Mouse (Mus musculus) adrenal gland, postnatal 4 days (tissue): ENCODE data around the gene Cryab. TPM values are rescaled to one million over a fixed set of nuclear protein-coding genes. Genes with fewer than 3 reads are reported as not detected.

Experiments
- DNase-seq, 2 experiments: peaks; one replicate each; pipeline ENCODE4 v3.0.0; 2021 to 2022; ENCODE audit warnings: low spot score in 2 of 2, mixed read lengths in 2 of 2
- long read RNA-seq, 2 experiments: library from polyadenylated mRNA; stranded (forward); transcript quantifications; one replicate each; pipeline ENCODE4 v2.0.0; 2021
- total RNA-seq, 2 experiments: library from RNA; stranded (reverse); gene quantifications; 2 replicates each; pipeline ENCODE4 v1.2.3; 2021

The Cryab gene
- 10 to 100 TPM; 47.8 to 84.1 TPM for total RNA-seq
- long read RNA-seq, experiment 1, transcript Cryab-201 (3 exons, 946 nt) = major isoform, 40 of 45 reads
- long read RNA-seq, experiment 1, partial matches to known transcripts = 0 of 45 reads
- long read RNA-seq, experiment 1, other reads (novel, unspliced or antisense) = 1 of 45 reads
- long read RNA-seq, experiment 2, transcript Cryab-201 (3 exons, 946 nt) = major isoform, 25 of 29 reads
- long read RNA-seq, experiment 2, partial matches to known transcripts = 0 of 29 reads
- long read RNA-seq, experiment 2, other reads (novel, unspliced or antisense) = 3 of 29 reads

- no peak for DNase-seq
Measured at GRCm38 (mm10) chr9:50751323-50751722, at the start of gene Cryab. Cryab (plus strand) TSS chr9:50751325.

- DNase-seq = no peak
Measured at GRCm38 (mm10) chr9:50704907-50705306, 46.2 kb upstream of the Cryab start.

GRCm38 (mm10) chr9:50709108-50709507 lies 42.0 kb upstream of the Cryab start:
- no peak for DNase-seq

- DNase-seq = no peak
Measured at GRCm38 (mm10) chr9:50711337-50711736, 39.8 kb upstream of the Cryab start.

GRCm38 (mm10) chr9:50714188-50714587 lies 36.9 kb upstream of the Cryab start:
- no peak for DNase-seq

GRCm38 (mm10) chr9:50718878-50719277 lies 32.2 kb upstream of the Cryab start:
- DNase-seq = no peak

- no peak for DNase-seq
Measured at GRCm38 (mm10) chr9:50721061-50721460, 30.1 kb upstream of the Cryab start.

GRCm38 (mm10) chr9:50722451-50722911 lies 28.6 kb upstream of the Cryab start:
- no peak for DNase-seq

- peak in 1 of 2 experiments; percentile 62 for DNase-seq
Measured at GRCm38 (mm10) chr9:50723406-50723805, 27.7 kb upstream of the Cryab start.

- no peak for DNase-seq
Measured at GRCm38 (mm10) chr9:50724147-50724546, 27.0 kb upstream of the Cryab start.

- no peak for DNase-seq
Measured at GRCm38 (mm10) chr9:50724661-50725330, 26.3 kb upstream of the Cryab start.

GRCm38 (mm10) chr9:50725921-50726590 lies 25.1 kb upstream of the Cryab start:
- DNase-seq = no peak

GRCm38 (mm10) chr9:50727171-50727924 lies 23.8 kb upstream of the Cryab start:
- no peak for DNase-seq

GRCm38 (mm10) chr9:50727925-50728651 lies 23.0 kb upstream of the Cryab start:
- DNase-seq = peak in 1 of 2 experiments; percentile 37

- DNase-seq = no peak
Measured at GRCm38 (mm10) chr9:50729600-50729999, 21.5 kb upstream of the Cryab start.

GRCm38 (mm10) chr9:50732560-50732959 lies 18.6 kb upstream of the Cryab start:
- no peak for DNase-seq

GRCm38 (mm10) chr9:50734989-50735388 lies 16.1 kb upstream of the Cryab start:
- DNase-seq = no peak

- peak; percentile 90 to 94 for DNase-seq
Measured at GRCm38 (mm10) chr9:50738914-50739870, 11.9 kb upstream of the Cryab start, which contains the start of gene Dixdc1. Dixdc1 (minus strand) TSS chr9:50739517.
